Mouse (Mus musculus) kidney, adult 9 months (tissue): ENCODE results near the gene Olfr1200.

Experiments
- DNase-seq: peaks from one replicate; pipeline ENCODE4 v3.0.0; 2022

Gene Olfr1200

DNA sequence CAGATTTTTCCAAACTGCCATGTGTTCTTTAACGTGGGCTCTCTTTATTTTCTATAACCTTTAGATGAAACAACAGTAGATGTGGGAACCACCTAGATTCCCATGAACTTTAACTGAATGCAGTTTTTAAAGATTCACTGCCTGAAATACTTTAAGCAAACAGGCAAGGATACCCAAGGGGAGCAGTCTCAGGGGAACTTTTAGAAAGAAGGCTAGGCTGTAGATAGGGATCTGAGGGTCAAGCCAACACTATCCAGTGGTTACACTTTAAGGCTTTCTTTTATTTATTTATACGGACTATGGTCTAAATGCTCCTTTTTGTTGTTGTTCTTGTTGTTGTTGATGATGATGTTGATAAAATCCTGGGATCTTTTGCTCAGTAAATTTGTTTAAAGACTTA, at the start of gene Olfr1200:
Gene Olfr1200, minus strand, starts transcription at position 101 of the 400 bp plus-strand sequence.
- no peak for DNase-seq

GRCm38 (mm10) chr2:88814196-88814595, 43.9 kb upstream of the Olfr1200 start, which contains the start of gene Olfr1202:
Olfr1202 (plus strand) TSS chr2:88814496.
- DNase-seq, result no peak

GRCm38 (mm10) chr2:88792736-88793135, 22.4 kb upstream of the Olfr1200 start, which contains the start of gene Olfr1201:
Olfr1201 (plus strand) TSS chr2:88793036.
- DNase-seq, result no peak

GRCm38 (mm10) chr2:88760369-88760768, 9.9 kb downstream of the Olfr1200 start, which contains the start of gene Olfr1199:
Olfr1199 (minus strand) TSS chr2:88760469.
- no peak for DNase-seq

DNA sequence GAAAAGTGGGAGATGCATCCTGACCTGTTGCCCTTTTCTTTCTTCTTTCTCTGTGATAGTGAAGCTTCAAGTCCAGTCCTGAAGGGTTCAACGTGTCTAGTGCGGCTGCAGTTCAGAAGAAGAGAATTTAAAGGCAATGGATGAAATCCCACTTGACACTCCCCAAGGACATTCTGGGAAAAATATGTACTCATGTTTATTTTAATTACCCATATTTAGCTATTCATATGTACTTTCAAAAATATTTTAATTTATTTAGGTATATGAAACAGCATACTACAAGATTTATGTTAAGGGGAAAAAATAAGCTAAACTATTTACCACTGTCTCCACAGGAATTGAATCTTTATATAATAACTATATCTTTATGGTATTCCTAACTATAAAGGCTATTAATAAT, 19.0 kb downstream of the Olfr1200 start, which contains the start of gene Olfr1198:
Gene Olfr1198, minus strand, starts transcription at position 101 of the 400 bp plus-strand sequence.
- no peak for DNase-seq

DNA sequence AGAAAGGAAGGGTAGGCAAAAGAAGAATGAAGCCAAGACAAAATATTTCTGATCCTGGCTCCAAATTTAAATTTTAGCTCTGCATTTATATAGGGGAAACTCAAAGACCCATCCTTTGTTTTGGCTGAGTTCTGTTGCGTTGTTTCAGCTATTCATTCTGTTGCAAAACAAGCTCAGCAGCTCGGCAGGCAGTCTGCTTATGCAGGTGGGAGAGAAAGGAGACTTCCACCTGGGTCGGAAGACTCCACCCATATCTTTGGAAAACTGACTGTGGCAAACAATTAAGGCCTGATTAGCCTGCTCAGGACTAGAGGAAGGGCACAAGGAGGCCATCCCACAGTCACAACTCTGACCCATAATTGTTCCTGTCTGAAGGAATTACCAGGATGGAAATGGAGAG, 26.9 kb downstream of the Olfr1200 start:
- DNase-seq, result no peak

- no peak for DNase-seq
These were observed 38.0 kb downstream of the Olfr1200 start, which contains the start of gene Olfr1197 for GRCm38 (mm10) chr2:88732266-88732665. Olfr1197 (minus strand) TSS chr2:88732366.
